Mouse (Mus musculus) cerebellum, adult 18-20 months (tissue): ENCODE data around the gene Casq1.

Source experiments
- DNase-seq, 2 experiments: peaks; one replicate each; pipeline ENCODE4 v3.0.0; 2021

Casq1 gene

DNA sequence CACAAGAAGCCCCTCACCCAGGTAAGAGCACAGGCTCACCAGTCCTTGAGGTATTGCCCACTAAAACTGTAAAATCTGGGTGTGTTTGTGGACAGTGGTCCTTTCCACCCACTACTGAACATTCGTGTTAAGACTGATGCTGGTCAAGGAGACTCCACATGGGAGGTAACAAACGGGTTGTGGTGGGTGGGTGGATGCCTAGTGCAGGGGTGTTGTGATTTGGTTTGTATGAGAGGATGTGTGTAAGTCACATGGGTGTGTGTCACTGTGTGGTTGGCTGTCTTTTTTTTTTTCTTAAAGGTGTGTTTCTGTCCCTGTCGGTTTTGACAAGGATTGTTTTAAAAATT, 14.0 kb downstream of the Casq1 start:
- DNase-seq: peak in 1 of 2 experiments; percentile 51

DNA sequence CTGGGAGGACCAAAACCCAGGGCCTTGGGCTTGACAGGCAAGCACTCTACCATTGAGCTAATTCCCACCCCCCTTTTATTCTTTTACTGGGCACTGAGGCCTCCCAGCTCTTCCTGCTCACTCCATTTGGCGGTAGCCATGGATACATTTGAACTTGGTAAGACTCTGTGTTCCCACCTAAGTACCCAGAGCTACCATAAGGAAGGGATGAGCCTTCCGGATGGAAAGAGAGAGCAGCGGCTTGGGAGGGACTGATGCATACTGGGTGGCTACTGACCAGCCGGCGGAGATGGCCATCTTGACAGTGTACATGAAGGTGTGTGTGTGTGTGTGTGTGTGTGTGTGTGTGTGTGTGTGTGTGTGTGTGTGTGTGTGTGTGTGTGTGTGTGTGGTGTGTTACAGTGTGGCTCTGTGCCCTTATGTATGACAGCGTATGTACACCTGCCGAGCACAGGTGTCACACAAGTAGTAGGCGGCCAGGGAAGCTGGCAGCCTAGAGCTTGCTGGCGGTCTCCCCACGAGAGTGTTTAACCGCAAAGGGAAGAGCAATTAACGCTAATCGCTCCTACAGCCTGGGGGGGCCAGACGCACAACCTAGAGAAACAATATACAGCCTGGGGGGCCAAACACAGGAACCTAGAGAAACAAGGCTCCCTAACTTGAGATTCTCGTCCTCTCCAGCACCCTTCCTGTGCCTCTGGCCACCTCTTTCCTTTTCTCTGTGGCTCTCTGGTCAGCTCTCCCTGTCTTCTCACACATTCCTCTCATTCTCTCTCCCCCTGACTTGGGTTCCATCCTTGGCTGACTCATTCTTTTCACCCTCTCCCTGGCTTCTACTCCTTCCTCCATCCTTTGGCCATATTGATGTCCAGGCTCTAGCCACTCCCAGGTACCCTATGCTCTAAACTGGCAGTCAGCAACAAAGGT, 14.6 kb downstream of the Casq1 start:
- DNase-seq: peak; percentile 66 to 75

DNA sequence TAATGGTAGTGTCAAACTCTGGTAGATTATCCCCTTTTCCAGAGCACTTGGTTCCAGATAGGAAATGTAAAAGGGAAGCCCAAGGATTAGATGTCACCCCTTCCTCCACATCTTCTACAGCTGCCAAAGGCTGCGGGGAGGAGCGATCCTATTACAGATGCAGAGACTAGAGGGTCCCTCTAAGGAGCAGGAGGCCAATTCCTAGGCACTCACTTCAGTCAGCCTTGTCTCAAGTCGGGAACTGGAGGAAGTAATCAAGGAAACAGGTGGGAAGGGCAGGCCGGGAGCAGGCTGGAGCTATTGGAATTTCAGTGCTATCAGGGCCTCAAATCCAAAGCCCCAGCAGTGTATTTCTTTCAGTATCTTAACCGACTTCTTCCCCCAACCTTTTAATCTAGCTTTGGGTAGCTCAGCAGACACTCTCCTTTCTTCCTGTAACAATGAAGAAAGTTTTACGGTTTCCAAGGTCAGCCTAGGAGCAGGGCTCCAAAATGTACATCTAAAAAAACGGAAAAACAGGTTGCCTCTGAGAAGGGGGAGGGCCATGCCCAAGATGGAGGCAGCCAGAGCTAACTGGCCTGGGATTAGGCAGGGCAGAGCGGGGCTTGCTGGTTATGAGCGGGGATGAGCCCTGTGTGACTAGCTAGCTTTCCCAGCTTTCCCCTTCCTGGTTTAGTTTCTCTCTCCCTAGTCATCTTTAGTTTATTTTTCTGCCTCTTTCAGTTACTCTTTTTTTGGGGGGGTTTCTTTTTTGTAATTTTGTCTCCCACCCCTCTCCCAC, 15.4 kb downstream of the Casq1 start:
- DNase-seq: peak; percentile 47 to 51

DNA sequence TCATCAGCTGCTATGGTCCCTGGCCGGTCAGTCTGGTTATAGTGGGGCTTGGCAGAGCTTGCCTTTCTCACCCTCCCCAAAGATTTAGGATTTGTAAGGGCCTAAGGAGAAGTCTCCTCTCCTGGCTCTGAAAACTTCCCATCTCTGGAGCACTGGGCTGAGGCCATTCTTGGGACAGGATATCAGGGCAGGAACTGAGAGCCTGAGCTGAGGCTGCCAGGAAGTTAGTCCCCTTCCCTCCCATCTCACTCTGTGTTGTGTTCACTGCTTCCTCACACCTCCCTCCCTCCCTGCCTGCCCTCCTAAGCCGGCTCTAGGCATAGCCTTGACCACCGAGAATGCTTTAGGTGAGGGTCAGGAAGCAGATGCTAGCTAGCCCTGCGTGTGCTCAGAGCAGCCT, 16.1 kb downstream of the Casq1 start:
- peak in 1 of 2 experiments; percentile 31 for DNase-seq

DNA sequence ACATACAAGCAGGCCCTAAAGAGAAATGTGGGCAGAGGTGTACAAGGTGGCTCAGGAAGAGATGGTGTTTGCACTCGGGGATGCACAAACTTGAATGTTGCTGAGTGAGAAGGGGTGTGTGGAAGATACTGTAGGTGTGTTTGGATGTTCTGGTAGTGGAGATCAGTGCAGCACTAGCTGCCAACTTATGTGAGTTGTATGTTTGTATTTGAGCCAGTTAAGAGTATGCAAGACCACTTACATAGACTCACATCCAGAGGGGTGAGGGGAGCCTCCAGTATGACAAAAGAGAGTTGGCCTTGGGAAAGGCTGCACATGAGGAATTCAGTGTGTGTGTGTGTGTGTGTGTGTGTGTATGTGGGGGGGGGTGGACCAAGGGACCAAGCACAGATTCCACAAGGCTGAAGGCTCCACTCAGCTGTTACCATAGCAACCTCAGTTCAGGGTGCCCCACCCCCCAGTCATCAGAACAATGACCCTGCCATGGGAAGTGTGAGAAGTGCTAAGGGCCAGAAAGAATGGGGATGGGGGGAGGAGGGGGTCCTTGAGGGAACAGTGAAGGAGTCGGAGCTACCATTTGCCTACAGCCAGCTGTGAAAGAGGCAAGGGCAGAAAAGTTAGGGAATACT, 16.7 kb downstream of the Casq1 start:
- DNase-seq: peak in 1 of 2 experiments; percentile 32

DNA sequence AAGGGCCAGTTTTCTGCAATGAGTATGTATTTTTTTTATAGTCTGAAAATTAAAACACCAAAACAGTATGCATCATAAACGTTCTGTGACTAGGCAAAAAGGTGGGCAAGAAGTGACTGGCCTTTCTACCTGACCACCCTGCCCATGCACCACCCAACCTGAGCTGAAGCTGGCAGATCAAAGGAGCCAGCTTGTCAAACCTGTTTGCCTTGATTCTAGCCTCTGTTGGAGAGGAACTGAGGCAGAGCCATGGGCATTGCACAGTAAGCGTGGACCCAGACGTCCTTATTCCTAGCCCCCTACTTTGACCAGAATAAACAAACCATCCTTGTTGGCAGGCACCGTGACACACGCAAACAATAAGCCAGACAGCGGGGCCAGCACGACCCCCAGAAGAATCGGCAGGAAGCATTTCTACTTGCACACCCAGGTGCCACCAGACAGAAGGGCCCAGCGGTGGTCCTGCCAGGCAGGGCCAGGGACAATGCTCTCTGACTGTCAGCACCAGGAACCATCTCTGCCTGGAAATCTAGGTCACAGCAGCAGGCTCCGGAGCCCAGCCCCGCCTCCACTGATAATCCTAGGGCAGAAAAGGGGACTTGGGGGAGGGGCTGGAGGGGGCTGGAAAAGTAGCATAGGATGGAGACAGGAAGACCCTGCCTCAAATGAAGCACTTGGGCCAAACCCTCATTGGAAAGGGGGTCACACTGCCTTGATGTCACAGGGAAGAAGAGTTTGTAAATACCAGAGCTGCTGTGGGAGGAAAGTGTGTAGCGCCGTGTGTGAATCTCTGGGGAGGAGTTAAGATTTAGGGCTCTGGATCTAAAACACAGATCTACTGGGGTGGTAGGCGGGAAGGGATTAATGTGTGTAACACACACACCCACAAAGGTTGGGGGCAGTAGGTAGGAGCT, 17.4 kb downstream of the Casq1 start:
- peak; percentile 82 to 87 for DNase-seq

DNA sequence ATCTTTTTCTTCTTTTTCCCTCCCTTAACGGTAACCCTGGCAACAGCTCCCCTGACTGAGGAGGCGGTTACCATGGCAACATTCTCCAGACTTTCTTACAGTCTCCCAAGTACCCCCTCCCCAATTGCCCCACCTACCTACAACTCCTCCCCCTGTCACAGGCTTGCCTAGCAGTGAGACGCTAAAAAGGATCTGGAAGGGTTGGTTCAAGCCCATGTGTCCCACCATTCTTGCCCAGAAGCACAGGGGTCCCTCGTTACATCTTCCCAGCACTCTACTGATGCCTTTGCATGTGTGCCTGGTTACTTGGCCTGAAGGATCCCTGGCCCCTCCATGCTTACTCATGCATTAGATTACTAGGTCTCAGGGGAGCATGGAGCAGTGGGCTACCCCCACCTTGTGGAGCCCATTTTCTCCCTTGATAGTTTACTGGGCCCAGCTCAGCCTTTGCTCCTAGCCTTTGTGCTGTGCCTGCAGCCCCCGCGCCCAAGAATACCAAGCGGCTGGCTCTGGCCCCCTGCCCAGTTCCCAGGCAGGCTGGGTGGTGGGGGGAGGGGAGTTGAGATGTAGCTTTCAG, 18.7 kb downstream of the Casq1 start:
- DNase-seq: peak; percentile 56 to 69

DNA sequence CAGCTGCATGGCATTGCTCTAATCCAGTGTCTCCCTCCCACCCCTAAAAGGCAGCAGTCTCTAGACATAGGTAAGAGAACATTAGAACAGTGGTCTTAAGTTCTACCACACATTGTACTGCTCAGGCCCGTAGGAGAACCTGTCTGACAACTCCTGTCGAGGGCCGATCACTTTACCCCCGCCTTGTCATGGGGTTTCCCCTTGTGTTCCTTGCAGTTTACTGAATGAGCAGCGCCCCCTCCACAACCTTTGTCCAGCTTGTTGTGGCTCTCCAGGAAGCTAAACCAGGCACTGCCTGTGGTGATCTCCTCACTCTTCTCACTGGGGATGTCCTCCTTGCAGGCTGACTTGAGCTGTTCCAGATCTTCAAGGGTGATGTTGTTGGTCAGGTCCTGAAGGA, 19.5 kb downstream of the Casq1 start:
- DNase-seq: no peak

DNA sequence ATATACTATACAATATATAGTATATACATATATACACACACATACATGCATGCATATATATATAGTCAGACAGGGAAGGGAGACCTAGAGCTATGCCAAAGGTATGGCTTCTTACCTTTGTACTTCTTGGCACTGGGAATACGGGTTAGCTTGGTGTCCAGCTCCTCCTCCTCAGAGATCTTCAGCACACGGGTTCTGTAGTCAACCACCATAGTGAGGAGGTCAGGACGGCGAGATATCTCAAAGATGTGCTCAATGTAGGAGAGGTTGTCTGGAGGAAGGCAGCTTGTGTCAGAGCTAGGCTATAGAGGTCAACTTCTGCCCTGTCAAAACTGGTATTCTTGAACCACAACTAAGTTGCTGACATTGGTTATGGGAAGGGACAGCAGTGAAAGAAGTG, 20.7 kb downstream of the Casq1 start:
- DNase-seq: no peak

DNA sequence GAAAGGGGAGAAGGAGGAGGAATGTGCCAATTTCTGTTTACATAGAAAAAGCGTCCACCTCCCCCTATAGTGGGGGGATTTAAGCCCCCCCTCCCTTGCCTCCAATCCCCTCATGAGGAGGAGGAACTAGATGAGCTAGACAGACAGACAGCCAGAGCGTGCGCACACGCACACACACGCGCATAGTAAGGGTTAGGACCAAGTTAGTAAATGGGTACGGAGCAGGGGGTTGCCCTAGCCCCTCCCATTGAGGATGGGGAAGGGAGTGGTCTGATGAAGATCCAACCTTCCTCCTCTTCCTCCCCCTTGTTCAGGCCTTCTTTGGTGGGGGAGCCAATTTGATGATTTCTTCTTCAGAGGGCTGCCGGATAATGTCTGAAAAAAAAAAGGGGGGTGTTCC, 21.4 kb downstream of the Casq1 start:
- DNase-seq: peak in 1 of 2 experiments; percentile 23

DNA sequence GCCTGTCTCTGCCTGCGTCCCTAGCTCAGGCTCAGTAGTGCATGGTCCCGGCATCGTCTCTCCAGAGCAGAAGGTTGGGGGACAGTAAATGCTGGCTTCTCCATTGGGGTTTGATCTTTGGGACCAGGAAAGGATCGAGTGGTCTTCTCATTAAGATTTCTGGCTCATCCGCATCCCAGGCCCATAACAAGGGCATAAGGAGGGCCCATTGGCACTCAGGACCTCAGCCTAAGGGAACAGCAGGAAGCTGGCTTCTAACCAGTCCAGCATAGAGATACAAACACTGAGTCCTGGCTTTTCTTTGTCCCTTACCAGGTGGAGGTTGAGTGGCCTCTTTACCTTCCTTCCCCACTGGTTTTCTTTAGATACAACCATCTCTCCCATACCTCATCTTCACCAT, 21.8 kb downstream of the Casq1 start:
- peak; percentile 64 to 72 for DNase-seq

DNA sequence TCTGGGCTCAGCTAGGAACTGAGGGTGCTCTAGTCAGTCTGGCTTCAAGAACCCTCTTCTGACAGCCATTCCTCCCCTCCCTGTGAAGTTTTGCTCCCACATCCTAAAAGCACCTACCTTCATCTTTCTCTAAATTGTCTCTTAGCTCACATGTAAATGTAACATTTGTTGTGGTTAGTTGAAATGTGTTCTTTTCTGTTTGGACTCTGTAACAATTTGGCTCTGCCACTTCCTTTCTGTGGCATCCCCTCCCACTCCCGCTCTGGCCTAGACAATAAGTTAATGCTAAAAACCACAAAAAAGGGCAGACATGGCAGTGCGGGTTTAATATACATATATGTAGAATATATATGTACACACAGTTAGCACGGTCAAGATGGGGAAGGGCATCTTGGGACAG, 22.5 kb downstream of the Casq1 start:
- no peak for DNase-seq

DNA sequence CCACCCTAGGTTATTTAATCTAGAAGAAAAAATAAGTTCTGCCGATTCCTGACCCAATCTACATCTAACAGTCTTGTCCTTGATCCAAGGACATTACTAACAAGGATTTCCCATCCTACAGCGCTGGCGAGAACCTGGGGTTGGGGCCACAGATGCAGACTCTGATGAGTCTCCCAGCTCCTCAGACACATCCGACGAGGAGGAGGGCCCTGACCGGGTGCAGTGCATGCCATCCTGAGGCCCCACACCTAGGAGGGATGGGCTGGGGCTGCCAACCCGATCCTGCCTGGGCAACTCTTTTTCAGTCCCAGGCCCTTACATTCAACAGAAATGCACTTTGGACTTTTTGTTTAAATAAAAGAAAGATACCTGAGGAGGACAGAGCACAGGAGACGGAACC, 25.2 kb downstream of the Casq1 start:
- no peak for DNase-seq

DNA sequence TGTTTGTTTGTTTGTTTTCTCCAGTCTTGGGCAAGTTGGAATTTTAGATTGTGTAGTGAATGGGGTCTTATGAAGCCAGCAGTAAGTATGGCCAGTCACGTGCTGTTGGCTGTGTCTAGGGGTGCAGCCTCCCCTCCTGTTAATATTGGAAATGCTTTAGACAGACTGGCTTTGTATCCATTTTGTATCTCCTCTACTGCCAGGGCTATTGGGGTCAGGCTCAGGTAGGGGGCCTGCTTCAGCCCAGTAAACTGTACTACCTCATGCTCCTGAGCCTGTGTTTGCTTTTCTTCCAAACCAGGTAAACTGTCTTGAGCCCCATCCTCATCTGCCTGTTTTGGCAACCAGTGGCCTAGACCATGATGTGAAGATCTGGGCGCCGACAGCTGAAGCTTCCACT, 27.5 kb downstream of the Casq1 start:
- DNase-seq: peak; percentile 30 to 33

DNA sequence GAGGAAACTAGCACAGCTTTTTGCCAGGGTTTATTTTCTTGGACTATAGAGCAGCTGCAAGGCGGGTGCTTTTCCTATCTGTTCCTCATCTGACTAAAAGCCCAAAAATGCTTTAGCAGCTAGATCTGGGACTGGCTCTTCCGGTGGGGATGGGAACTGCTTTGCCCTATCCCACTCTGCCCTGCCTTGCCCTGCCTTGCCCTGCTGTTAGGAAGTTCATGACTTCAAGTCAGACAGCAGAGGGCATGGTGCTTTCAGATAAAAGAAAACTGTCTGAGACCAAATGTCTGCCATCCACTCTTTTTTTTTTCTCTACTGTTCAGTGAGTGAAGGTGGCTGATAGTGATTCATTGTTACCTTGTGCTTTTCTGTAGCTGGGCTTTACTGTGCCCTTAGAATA, 28.1 kb downstream of the Casq1 start:
- DNase-seq: no peak

DNA sequence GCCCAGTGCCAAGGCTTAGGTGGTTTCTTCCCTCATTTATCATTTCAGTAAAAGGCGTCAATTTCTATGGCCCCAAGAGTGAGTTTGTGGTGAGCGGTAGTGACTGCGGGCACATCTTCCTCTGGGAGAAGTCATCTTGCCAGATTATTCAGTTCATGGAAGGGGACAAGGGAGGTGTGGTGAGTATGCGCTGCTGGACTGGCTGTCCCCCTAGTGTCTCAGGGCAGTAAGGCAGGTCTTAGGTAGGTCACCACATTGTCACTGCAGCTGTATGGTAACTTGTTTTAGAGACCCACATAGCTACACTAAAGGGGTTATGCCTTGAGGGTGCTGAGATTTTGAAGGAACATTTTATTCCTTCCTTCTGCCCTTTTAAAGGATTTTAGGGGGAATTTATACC, 30.8 kb downstream of the Casq1 start:
- DNase-seq: peak in 1 of 2 experiments; percentile 44

DNA sequence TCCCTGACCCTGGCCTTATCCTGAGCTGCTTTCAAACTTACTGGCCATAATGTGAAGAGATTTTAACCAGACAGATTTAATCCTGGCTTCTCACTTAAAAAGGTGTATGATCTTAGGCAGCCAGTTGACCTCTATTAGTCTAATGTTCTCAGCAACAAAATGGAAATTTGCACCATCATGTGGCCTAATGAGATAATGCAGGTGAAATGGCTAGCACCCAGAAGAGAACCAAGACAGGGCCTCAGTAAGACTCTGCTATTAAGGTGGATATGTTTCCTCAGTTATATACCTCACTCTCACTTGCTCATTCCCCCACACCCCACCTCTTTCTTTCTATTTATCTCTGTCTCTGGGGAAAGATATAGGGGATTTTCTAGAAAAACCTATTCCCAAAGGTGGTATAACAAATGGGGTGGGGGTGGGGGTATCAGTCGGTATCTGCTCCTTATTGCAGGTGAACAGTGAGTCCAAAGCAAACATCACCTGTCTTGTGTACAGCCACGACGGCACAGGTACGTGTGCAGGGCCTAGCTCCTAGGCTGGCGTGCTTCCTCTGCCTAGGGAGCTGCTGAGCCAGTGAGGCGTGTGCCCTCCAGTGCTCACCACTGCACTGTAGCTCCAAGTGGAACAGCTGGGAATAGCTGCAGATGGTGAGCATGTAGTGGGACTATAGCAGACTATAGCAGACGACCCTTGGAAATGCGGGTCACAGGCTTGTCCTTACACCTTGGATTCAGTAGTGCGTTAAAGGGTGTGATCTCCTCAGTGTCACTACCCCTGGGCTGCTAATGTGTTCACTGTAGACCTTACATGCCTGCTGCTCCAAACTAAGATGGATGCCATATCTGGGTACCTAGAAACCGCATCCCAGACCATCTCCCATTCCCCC, 33.0 kb downstream of the Casq1 start:
- no peak for DNase-seq

DNA sequence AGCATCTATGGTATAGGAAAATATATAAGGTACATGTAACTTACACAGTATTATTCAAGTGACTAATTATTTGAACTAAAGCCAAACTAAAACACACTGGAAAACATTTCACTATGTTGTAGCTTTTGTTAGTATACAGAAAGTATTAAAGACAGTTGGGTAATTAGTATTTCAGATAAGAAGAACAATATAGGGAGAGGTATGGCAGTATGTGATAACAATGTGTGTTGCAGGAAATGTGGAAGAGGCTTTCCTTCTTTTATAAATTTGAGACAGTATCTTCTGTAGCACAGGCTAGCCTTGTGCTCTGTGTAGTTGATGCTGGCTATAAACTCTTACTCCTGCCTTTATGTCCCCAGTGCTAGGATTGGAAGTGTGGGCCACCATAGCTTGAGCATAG, 35.8 kb downstream of the Casq1 start:
- DNase-seq: no peak

DNA sequence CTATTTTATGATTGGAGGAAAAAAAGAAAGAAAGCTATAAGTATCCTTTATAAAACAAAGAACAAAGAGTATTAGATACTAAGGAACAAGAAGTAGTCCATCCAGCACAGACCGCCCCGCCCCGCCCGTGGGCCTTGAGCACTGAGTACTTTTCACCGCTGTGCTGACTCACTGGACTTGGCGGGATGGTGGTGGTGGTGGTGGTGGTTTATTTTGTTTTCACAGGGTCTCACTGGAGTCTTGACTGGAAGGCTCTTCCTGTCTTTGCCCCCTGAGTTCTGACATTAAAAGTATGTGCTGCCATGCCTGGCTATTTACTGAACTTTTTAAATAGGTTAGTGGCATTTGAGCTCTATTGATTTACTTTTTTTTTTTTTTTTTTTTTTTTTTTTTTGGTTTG, 36.6 kb downstream of the Casq1 start:
- DNase-seq: no peak

DNA sequence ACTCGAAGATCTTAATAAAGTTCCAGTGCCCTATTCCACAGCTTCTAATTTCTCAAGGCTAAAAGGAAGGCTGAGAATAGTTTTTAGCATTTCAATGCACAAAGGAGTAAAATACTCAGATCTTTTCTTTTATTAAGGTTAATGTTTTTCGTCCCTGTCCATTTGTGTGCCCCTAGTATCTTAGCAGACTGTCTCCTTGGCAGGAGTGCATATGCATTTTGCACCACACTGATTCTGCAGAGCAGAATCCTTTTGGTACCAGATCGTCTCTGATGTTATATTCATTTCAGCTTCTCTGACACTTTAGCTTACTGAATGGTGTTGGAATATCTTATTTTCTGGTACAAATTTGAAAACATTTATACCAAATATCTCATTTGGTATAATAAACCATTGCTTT, 37.9 kb downstream of the Casq1 start:
- DNase-seq: peak in 1 of 2 experiments; percentile 44

DNA sequence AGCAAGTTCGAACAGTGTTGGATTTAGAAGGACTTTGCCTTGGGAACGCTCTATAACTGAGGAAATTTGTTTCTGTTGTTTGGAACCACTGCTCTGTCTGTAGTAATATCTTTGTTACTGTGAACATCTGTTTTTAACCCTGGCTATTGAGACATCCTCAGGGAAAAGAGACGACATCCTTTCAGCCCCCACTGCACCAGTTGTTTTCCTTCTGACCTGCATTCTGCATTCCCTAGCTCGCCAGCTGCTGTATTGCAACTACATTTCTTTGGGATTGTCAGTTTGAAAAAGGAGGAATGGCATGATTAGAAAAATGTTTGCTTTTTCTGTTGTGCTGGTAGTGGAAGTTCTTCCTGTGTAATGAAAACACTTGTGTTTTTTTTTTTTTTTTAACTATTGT, 38.8 kb downstream of the Casq1 start:
- no peak for DNase-seq
